Mouse (Mus musculus) adipocyte (in vitro differentiated cells): ENCODE measurements around the gene Nuak1.

Source experiments
- DNase-seq: peaks from one replicate; pipeline ENCODE4 v3.0.0-alpha.2; 2016; ENCODE audit warnings: low spot score

The Nuak1 gene

GRCm38 (mm10) chr10:84446661-84447060 is 6.3 kb upstream of the Nuak1 start:
- DNase-seq = no peak

GRCm38 (mm10) chr10:84444396-84444795 is 4.0 kb upstream of the Nuak1 start:
- DNase-seq = no peak

- DNase-seq = no peak
Observed at GRCm38 (mm10) chr10:84441846-84442245, 1.4 kb upstream of the Nuak1 start.

- DNase-seq = no peak
Observed at GRCm38 (mm10) chr10:84441434-84441785, 1.0 kb upstream of the Nuak1 start.

GRCm38 (mm10) chr10:84440181-84440540 is 236 bp downstream of the Nuak1 start:
- no peak for DNase-seq

GRCm38 (mm10) chr10:84439228-84439596 is 1.2 kb downstream of the Nuak1 start:
- peak; percentile 34 for DNase-seq

- DNase-seq = no peak
Observed at GRCm38 (mm10) chr10:84438466-84439227, 1.8 kb downstream of the Nuak1 start.

- DNase-seq = peak; percentile 94
Observed at GRCm38 (mm10) chr10:84438049-84438422, 2.4 kb downstream of the Nuak1 start.

GRCm38 (mm10) chr10:84437166-84438048 is 3.0 kb downstream of the Nuak1 start:
- no peak for DNase-seq

- DNase-seq = no peak
Observed at GRCm38 (mm10) chr10:84435930-84436329, 4.5 kb downstream of the Nuak1 start.

- DNase-seq = no peak
Observed at GRCm38 (mm10) chr10:84433193-84433801, 7.1 kb downstream of the Nuak1 start.

GRCm38 (mm10) chr10:84424374-84424773 is 16.0 kb downstream of the Nuak1 start:
- DNase-seq = no peak

GRCm38 (mm10) chr10:84423903-84424302 is 16.5 kb downstream of the Nuak1 start:
- no peak for DNase-seq

GRCm38 (mm10) chr10:84420589-84420988 is 19.8 kb downstream of the Nuak1 start:
- DNase-seq = no peak

GRCm38 (mm10) chr10:84418421-84418820 is 22.0 kb downstream of the Nuak1 start:
- no peak for DNase-seq

GRCm38 (mm10) chr10:84416752-84417151 is 23.6 kb downstream of the Nuak1 start:
- DNase-seq = no peak

GRCm38 (mm10) chr10:84414981-84415700 is 25.3 kb downstream of the Nuak1 start:
- DNase-seq = no peak

GRCm38 (mm10) chr10:84413310-84413709 is 27.1 kb downstream of the Nuak1 start:
- DNase-seq = no peak

- no peak for DNase-seq
Observed at GRCm38 (mm10) chr10:84412326-84412962, 28.0 kb downstream of the Nuak1 start.

GRCm38 (mm10) chr10:84411122-84412105 is 29.0 kb downstream of the Nuak1 start:
- no peak for DNase-seq
